Mouse (Mus musculus): ENCODE measurements around the gene Sox12. TPM values are rescaled to one million over a fixed set of nuclear protein-coding genes. Genes with fewer than 3 reads are reported as not detected.
"Not testable (repeated sequence)": the region's sequence is repeated elsewhere in the genome, so short reads cannot be mapped to it uniquely, and the experiment has no call there.

Gene Sox12
- polyA plus RNA-seq, 1 experiment = 105 TPM

DNA sequence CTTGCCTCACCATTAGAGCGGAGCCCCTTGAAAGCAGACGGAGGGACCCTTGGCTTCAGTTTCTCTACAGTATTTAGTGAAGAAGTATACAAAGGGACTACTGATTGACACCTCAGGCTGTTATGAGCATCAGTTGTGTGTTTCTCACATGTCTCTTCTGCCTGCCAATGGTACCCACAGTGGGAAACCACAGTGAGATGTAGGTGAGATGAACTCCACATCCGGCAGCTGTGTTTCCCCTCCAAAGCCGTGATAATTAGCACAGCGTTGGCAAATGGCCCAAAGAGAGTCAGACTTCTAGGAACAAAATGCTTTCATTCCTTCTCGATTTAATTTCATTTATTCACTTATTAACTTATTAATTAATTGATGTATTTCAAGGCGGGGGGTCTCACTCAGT lies 25.8 kb downstream of the Sox12 start:
- peak; percentile 77 for DNase-seq (ENCODE audit: low read depth)
- no peak for TF ChIP-seq CTCF (IDR thresholded peaks at IDR 0.05; ENCODE audit: borderline replicate concordance, extremely low read depth, insufficient read depth, insufficient read length)
- no peak for TF ChIP-seq POLR2A (IDR thresholded peaks at IDR 0.05; ENCODE audit: borderline replicate concordance, extremely low read depth, insufficient read depth, insufficient read length, poor library complexity, severe bottlenecking)

DNA sequence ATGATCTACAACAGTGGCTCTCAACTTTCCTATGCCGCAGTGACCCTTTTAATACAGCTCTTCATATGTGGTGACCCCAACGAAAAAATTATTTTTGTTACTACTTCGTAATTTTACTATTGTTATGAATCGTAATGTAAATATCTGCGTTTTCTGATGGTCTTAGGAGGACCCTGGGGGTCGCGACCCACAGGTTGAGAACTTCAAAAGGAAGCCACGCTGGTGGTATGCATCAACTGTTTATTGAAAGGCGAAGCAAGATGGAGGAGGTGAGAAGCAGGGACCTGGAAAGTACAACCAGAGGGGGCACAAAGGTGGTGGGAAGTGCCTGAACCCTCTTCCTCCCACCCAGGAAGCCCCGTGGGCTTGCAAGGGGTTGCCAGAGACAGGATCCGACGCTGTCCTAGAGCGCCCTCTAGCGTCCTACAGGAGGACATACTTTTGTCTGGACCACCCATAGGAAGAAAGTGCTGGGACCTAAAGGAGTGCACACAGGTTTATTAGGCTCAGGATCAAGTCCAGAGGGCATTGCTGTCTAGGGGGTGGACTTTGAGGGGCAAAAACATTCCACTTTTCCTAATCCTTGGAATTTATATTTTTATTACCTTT lies 29.2 kb downstream of the Sox12 start:
- TF ChIP-seq CTCF (IDR thresholded peaks at IDR 0.05; ENCODE audit: borderline replicate concordance, extremely low read depth, insufficient read depth, insufficient read length) (peak; percentile 86), POLR2A (IDR thresholded peaks at IDR 0.05; ENCODE audit: borderline replicate concordance, extremely low read depth, insufficient read depth, insufficient read length, poor library complexity, severe bottlenecking) (no peak)
- peak; percentile 87 for DNase-seq (ENCODE audit: low read depth)

DNA sequence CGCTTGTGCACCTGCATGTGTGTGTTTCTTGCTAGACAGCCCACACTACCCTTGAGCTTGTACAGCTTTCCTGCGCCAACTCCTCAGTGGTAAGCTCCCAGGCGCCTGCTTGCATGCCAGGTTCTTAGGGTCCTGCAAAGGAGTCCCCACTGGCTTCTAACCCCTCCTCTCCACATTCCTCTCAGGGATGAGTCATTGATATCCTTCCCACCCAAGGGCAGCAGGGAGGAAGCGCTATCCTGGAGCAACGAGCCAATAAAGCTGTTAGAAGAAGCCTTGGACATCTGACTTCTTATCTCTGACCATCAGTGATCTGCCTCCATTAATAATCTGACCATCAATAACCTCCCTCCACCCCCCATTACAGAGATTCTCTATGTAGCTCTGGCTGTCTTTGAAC lies 29.9 kb downstream of the Sox12 start:
- TF ChIP-seq POLR2A (IDR thresholded peaks at IDR 0.05; ENCODE audit: borderline replicate concordance, extremely low read depth, insufficient read depth, insufficient read length, poor library complexity, severe bottlenecking) (no peak), CTCF (IDR thresholded peaks at IDR 0.05; ENCODE audit: borderline replicate concordance, extremely low read depth, insufficient read depth, insufficient read length) (no peak)

DNA sequence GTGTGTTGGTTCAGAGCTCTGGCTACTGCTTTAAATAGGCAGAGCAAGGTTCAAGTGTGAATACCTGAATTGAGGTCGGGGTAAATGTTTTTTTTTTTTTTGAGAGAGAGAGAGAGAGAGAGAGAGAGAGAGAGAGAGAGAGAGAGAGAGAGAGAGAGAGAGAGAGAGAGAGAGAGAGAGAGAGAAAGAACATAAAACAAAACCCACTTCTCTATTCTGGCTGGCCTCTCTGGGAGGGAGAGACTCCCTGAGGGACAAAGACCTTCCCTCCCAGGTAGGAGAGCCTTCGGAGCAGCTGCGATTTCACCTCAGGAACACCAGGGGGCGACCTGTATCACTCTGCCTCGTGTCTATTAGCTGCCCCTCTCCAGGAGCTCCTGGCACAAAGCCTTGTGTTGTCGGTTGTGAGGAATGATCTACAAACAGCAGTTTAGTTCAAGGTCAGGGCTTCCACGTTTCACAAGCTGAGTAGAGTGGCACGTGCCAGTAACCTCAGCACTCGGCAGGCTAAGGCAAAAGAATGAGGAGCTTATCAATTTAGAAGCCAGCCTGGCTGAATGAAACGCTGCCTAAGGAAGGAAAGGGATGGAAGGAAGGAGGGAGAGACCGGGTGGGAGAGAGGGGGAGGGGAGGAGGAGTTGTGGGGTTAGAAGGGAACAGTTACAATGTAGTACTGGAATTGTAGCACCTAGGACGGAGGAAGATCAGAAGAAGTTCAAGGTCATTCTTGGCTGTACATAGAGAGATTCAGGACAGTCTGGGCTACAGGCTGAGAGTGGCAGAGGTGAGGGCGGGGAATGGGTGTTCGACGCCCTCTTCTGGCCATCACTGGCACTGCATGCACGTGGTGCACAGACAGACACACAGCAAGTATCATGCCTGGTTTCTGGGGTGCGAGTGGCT lies 34.4 kb downstream of the Sox12 start:
- TF ChIP-seq CTCF (IDR thresholded peaks at IDR 0.05; ENCODE audit: borderline replicate concordance, extremely low read depth, insufficient read depth, insufficient read length) (peak; percentile 91), POLR2A (IDR thresholded peaks at IDR 0.05; ENCODE audit: borderline replicate concordance, extremely low read depth, insufficient read depth, insufficient read length, poor library complexity, severe bottlenecking) (no peak)
- DNase-seq (ENCODE audit: low read depth) = peak; percentile 94

More for the DNA sequence above, 29.9 kb downstream of the Sox12 start:
- DNase-seq (ENCODE audit: low read depth) = no peak

DNA sequence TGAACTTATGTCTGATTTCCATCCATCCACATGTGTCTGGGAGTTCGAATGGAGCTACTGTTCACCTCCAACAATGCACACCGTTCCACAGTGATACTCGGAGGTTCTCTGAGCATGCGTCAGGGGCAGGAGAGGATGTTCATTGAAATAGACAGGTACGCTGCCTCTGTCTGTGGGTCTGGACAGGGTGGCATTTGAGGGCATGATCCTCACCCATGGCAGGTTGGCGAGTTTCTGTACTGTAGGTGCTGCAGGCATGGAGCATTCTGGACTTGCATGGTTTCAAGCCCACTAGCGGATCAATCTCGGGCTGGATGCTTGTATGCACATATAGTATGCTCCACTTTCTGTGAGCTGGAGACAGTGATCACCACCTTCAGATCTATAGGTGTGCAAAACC lies 36.7 kb downstream of the Sox12 start:
- TF ChIP-seq CTCF (IDR thresholded peaks at IDR 0.05; ENCODE audit: borderline replicate concordance, extremely low read depth, insufficient read depth, insufficient read length) = no peak
- TF ChIP-seq POLR2A (IDR thresholded peaks at IDR 0.05; ENCODE audit: borderline replicate concordance, extremely low read depth, insufficient read depth, insufficient read length, poor library complexity, severe bottlenecking) = no peak
- DNase-seq (ENCODE audit: low read depth) = no peak

DNA sequence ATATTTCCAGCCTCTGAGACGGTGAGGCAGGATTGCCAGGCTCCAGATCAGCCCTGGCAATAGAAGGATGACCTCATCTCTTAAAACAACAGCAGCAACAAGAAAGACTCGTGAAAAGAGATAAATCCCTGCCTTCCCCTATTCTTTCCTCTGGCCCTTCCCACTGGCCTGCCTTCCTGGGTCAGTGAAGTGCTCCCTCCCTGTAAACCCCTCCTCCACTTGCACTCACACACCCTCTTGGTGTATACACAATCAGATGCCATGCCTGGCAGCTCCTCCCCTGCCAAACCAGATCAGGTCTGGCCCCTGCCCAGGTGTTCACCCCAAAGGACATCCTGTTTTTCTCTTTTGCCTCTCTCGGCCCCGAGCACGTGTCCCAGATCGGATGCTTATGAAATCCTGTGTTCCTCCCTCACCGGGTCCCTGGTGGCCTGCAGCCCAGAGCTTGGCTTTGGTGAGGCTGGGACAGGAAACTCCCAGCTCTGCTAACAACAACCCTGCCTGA lies 37.5 kb downstream of the Sox12 start:
- TF ChIP-seq POLR2A (IDR thresholded peaks at IDR 0.05; ENCODE audit: borderline replicate concordance, extremely low read depth, insufficient read depth, insufficient read length, poor library complexity, severe bottlenecking) = no peak
- TF ChIP-seq CTCF (IDR thresholded peaks at IDR 0.05; ENCODE audit: borderline replicate concordance, extremely low read depth, insufficient read depth, insufficient read length) = no peak
- DNase-seq (ENCODE audit: low read depth) = no peak

DNA sequence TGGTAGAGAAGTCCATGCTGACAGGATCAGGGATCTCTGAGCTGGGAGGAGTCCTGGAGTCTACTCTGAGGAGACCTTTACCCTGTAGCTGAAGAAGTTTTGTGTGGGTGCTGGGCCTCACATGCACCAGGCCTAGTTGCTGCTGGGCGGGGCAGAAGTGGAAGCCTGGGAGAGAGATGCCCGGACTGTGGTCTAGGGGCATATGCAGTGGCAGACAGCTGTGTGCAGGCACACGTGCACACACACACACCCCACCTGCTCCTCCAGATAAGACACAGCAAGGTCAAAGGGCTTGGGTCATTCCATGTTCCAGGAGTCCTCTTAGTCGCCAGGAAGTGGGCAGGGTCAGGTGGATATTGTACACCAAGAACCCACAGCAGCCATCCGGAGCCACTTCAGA lies 38.2 kb downstream of the Sox12 start:
- TF ChIP-seq POLR2A (IDR thresholded peaks at IDR 0.05; ENCODE audit: borderline replicate concordance, extremely low read depth, insufficient read depth, insufficient read length, poor library complexity, severe bottlenecking) = no peak
- no peak for TF ChIP-seq CTCF (IDR thresholded peaks at IDR 0.05; ENCODE audit: borderline replicate concordance, extremely low read depth, insufficient read depth, insufficient read length)

DNA sequence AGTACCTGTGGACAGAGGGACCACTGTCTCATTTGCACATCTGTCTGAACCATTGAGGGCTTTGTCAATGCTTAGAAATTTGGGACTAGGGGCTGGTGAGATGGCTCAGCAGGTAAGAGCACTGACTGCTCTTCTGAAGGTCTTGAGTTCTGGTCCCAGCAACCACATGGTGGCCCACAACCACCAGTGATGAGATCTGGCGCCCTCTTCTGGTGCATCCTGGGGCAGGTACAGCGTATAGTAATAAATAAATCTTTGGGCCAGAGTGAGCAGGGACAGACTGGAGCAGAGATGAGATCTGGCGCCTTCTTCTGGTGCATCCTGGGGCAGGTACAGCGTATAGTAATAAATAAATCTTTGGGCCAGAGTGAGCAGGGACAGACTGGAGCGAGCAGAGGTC lies 38.9 kb downstream of the Sox12 start:
- TF ChIP-seq CTCF (IDR thresholded peaks at IDR 0.05; ENCODE audit: borderline replicate concordance, extremely low read depth, insufficient read depth, insufficient read length) = peak; percentile 17; the same call in 1 of the 2 replicates
- DNase-seq (ENCODE audit: low read depth) = not testable (repeated sequence)

More for the DNA sequence above, 38.2 kb downstream of the Sox12 start:
- DNase-seq (ENCODE audit: low read depth) = no peak

DNA sequence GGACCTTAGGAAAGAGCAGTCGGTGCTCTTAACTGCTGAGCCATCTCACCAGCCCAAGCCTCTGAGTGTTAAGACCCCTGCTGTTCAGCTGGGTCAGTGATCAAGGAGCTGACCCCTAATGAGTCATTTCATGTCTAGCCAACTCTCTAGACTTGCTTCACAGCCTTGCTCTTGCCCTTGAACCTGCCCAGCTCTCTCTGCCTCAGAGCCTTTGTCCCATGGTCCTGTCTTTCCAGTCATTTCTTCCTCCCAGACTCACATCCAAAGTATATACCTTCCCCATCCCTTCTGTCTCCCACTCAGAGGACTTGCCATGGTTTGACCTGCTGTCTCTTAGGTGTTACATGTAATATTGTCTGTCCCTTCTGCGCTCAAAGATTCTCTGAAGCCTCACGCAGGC lies 40.6 kb downstream of the Sox12 start:
- no peak for DNase-seq (ENCODE audit: low read depth)
- no peak for TF ChIP-seq CTCF (IDR thresholded peaks at IDR 0.05; ENCODE audit: borderline replicate concordance, extremely low read depth, insufficient read depth, insufficient read length)
- TF ChIP-seq POLR2A (IDR thresholded peaks at IDR 0.05; ENCODE audit: borderline replicate concordance, extremely low read depth, insufficient read depth, insufficient read length, poor library complexity, severe bottlenecking) = no peak

DNA sequence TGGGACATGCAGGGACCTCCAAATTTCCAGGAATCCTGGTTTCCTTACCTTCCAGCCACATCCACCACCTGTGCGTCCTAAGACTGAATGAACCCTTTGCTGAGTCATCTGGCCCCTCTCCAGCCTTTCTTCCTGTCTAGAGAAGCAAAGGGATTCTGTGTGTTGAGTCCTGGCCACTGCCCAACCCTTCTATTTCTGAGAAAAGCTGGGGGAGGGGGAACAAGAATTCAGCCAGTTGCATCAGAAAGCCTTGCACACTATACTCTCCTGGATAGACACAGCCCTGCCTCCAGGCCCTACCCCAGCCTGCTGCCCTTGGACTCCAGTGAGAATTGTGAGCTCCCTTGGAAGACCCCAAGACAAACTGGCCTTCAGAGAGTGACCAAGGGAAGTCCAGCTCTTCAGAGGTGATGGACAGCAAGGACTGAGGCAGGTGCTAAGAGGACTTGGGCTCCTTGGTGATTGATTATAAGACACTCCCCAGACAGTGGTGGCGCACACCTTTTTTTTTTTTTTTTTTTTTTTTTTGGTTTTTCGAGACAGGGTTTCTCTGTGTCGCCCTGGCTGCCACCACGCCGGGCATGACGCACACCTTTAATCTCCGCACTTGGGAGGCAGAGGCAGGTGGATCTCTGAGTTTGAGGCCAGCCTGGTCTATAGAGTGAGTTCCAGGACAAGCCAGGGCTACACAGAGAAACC lies 47.9 kb downstream of the Sox12 start:
- DNase-seq (ENCODE audit: low read depth) = peak; percentile 66

DNA sequence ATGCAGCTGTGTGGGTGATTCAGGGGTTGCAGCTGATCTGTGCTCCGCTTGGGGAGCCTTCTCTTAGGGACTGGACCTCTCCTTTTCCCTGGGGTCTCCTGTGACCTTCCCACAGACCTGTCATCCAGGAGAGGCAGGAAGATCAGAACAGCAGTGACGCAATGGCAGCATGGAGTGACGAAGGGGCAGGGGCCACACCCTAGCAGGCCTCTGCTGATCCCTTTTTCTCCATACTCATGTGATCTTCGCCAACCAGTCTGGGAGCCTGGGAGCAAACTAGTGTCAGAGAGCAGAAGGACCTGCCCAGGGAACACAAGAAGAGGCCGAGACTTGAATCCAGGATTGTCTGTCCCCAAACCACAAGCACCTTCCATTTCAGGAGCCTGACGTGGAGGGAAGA lies 48.7 kb downstream of the Sox12 start:
- TF ChIP-seq POLR2A (IDR thresholded peaks at IDR 0.05; ENCODE audit: borderline replicate concordance, extremely low read depth, insufficient read depth, insufficient read length, poor library complexity, severe bottlenecking) (no peak), CTCF (IDR thresholded peaks at IDR 0.05; ENCODE audit: borderline replicate concordance, extremely low read depth, insufficient read depth, insufficient read length) (no peak)
- DNase-seq (ENCODE audit: low read depth) = no peak

More for the DNA sequence above, 47.9 kb downstream of the Sox12 start:
- TF ChIP-seq CTCF (IDR thresholded peaks at IDR 0.05; ENCODE audit: borderline replicate concordance, extremely low read depth, insufficient read depth, insufficient read length) (no peak), POLR2A (IDR thresholded peaks at IDR 0.05; ENCODE audit: borderline replicate concordance, extremely low read depth, insufficient read depth, insufficient read length, poor library complexity, severe bottlenecking) (no peak)

Data from brain, embryonic 14.5 days (tissue).